Mouse (Mus musculus) bone marrow, adult 2 months (tissue): ENCODE results near the gene Alpl.

Source experiments
- CTCF ChIP-seq: fragments of 200-500 bp; IDR thresholded peaks from 2 replicates; pipeline ENCODE4 v1.5.1; 2011; ENCODE audit warnings: low read length, control low read depth; ENCODE audit not compliant: control insufficient read depth, insufficient read depth
- POLR2A ChIP-seq: fragments of 200-500 bp; IDR thresholded peaks from 2 replicates; pipeline ENCODE4 v1.6.1; 2011; ENCODE audit warnings: low read depth, mild to moderate bottlenecking, control low read depth, low read length, borderline replicate concordance; ENCODE audit not compliant: control insufficient read depth

DNA sequence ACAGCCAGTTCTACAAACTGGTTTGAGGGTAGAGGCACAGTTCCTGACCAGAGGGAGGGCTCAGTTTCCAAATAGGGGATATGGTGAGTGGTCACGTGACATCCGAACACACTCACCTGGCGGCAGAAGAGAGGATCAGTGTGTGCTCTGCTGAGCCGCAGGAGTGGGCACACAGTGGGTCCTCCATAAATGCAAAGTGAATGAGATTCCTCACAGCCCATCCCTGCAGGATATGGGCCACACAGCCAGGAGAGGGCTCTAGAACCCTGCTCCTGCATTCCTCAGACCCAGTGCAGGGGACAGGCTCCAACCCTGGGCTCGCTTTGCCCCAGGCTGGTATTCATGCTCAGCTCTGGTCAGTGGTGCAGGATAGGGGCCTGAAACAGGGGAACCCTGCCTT, 62.7 kb downstream of the Alpl start:
- no peak for TF ChIP-seq POLR2A
- no peak for TF ChIP-seq CTCF
